Mouse (Mus musculus) left cerebral cortex, postnatal 4 days (tissue): ENCODE results near the gene Ackr4. TPM values are rescaled to one million over a fixed set of nuclear protein-coding genes. Genes with fewer than 3 reads are reported as not detected.

ENCODE experiments used
- DNase-seq: peaks from one replicate; pipeline ENCODE4 v3.0.0-alpha.2; 2022
- intact Hi-C: fragments of 180-260 bp; cut with DNase I; formaldehyde crosslinking; loops from one replicate; pipeline ENCODE4 v1.15.1; 2025
- total RNA-seq, 2 experiments: library from RNA; stranded (reverse); gene quantifications; 2 replicates each; pipeline ENCODE4 v1.2.3; 2021

Gene Ackr4
- total RNA-seq, 2 experiments from 2014 or later = 0.98 to 1.1 TPM

- DNase-seq = peak; percentile 76
- intact Hi-C loops = no loop called here
Observed at GRCm38 (mm10) chr9:104062430-104063243, 64.1 kb downstream of the Ackr4 start, which contains the start of gene Uba5. Uba5 (minus strand) TSS chr9:104063134.

- DNase-seq = no peak
- intact Hi-C loops = loop anchor here (10.0 kb wide), 1 partner anchor 114 kb away; no protein-coding TSS in a partner anchor
Observed at GRCm38 (mm10) chr9:104051028-104051427, 75.7 kb downstream of the Ackr4 start.

- no peak for DNase-seq
- intact Hi-C loops = no loop called here
Observed at GRCm38 (mm10) chr9:104043676-104044075, 83.1 kb downstream of the Ackr4 start.

- intact Hi-C loops = no loop called here
- no peak for DNase-seq
Observed at GRCm38 (mm10) chr9:104040362-104040761, 86.4 kb downstream of the Ackr4 start, which contains the start of gene Gm28305. Gm28305 (plus strand) TSS chr9:104040662.

DNA sequence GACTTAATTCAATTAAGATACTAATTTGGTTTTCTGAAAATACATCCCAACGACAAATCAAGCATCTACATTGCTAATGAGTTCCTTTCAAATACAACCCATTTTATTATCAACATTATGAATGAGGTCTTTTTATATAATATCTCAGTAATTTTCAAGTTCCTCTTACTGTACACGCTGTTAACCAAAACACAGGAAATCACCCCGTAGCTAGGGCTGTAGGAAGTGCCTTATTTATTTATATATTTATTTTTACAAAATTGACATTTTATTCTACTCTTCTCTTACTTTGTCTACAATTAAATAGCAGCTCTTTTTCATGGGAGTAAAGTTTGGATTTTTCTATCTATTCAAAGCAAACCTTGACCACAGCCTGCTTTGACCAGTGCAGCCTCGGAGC lies 87.0 kb downstream of the Ackr4 start:
- intact Hi-C loops = no loop called here
- no peak for DNase-seq

- intact Hi-C loops = no loop called here
- DNase-seq = no peak
Observed at GRCm38 (mm10) chr9:104039031-104039695, 87.6 kb downstream of the Ackr4 start.

DNA sequence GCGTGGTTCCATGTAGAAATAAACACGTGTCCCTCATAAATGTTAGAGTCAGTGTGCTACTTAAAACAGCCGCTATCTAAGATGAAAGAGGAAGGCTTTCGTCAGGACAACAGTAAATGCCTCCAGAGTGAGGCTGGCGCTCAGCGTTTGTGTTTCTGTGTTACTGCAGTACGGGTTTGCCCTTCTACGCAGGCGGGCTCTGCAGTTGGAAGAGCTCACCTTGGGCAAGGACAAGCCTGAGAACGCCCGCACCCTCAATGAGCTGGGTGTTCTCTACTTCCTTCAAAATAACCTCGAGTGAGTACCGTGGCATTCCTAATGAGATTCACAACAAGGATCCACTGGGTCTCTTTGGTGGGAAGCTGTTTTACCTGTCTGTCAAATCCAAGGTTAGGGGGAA lies 88.5 kb downstream of the Ackr4 start:
- DNase-seq = no peak
- intact Hi-C loops = no loop called here

- DNase-seq = peak; percentile 82
- intact Hi-C loops = no loop called here
Observed at GRCm38 (mm10) chr9:104035261-104036015, 91.3 kb downstream of the Ackr4 start.

DNA sequence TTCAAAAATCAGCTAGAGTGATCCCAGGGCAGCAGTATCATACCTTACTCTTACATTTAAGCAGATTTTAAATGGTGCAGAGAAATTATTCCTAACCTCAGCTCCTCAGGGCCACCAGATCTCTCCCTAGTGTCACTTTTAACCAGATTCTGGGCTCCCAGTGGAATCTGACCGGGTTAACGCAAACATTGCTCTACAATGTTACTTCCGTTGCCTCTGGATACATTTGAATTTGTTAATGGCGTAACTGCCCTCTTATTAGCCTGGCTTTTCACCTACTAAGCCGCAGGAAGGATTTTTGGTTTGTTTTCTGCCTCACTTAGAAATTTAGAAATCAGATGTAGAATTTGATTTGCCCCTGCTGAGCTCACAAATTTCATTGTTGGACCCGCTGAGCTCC lies 92.0 kb downstream of the Ackr4 start:
- intact Hi-C loops = no loop called here
- DNase-seq = no peak

- intact Hi-C loops = no loop called here
- no peak for DNase-seq
Observed at GRCm38 (mm10) chr9:104034231-104034630, 92.5 kb downstream of the Ackr4 start.

Other genes starting within 250 kb of the Ackr4 start
- gene Nphp3, start 124.4 kb downstream of the Ackr4 start, total RNA-seq = 10 to 100 TPM in 1 of 2 experiments, 1 to 10 TPM in 1; 8.9 to 10.0 TPM
- not detected for gene Gm28305, start 86.3 kb downstream of the Ackr4 start, total RNA-seq
- 10 to 100 TPM; 47.4 to 49.4 TPM for gene Uba5, start 63.8 kb downstream of the Ackr4 start, total RNA-seq
- gene Acad11, start 63.6 kb downstream of the Ackr4 start, total RNA-seq = 1 to 10 TPM; 8.0 to 8.9 TPM
- gene Dnajc13, start 136.0 kb upstream of the Ackr4 start, total RNA-seq = 100 to 1,000 TPM in 1 of 2 experiments, 10 to 100 TPM in 1; 90.2 to 100 TPM
- gene Acpp, start 210.8 kb upstream of the Ackr4 start, total RNA-seq = under 1 TPM; 0.64 to 0.70 TPM